Comparison of ENCODE assay signal across 17 mouse cellular contexts in genomic region chr13:63911617-63912016, GRCm38 (mm10).
A peak's percentile ranks its signal among the peaks of the same experiment; 100 is the strongest.
DNase-seq lines count a peak whose midpoint lies in the region; ATAC-seq and TF ChIP-seq lines count a peak whose summit lies in the region.
"Had no signal": no experiment of that assay in that cellular context is flagged by ENCODE, and none has a peak within 500 bp of the region (broad histone marks: within the 10 kb centered on the region; RNA-seq: fewer than 3 reads in every experiment).

No protein-coding gene starts in this region.

- no peaks in the 10 kb centered on the region for H3K9me3 ChIP-seq in heart, postnatal 0 days (replicated peaks; ENCODE audit: control insufficient read depth, low read length)
- no peaks in the 10 kb centered on the region for H3K9me3 ChIP-seq in lung, embryonic 16.5 days (ENCODE audit: control insufficient read depth, low read length)
- H3K9me3 ChIP-seq in limb, embryonic 13.5 days = no peaks in the 10 kb centered on the region
- H3K9me3 ChIP-seq: forebrain, embryonic 13.5 days; megakaryocyte, embryonic 14.5 days; midbrain, embryonic 15.5 days had no signal

- no peaks in the 10 kb centered on the region for H3K27me3 ChIP-seq in heart, postnatal 0 days (ENCODE audit: control insufficient read depth, insufficient read depth, low read length)
- no peaks in the 10 kb centered on the region for H3K27me3 ChIP-seq in lung, embryonic 16.5 days (ENCODE audit: control insufficient read depth, insufficient read depth, low read depth, low read length)
- H3K27me3 ChIP-seq in limb, embryonic 13.5 days = 0 out of 2 replicates have a peak, but pooled peaks cover 2% of the 10 kb centered on the region
- H3K27me3 ChIP-seq: megakaryocyte, embryonic 14.5 days; Patski had no signal

- TF ChIP-seq CTCF in heart, postnatal 0 days (IDR thresholded peaks at IDR 0.05; ENCODE audit: low read depth) = no peak

- no peak overlapping the region for H3K4me2 ChIP-seq in heart, postnatal 0 days (ENCODE audit: low read depth, low read length)
- H3K4me2 ChIP-seq in lung, embryonic 16.5 days (ENCODE audit: low read depth, low read length) = no peak overlapping the region
- no peak overlapping the region for H3K4me2 ChIP-seq in limb, embryonic 13.5 days (replicated peaks)
- H3K4me2 ChIP-seq: forebrain, embryonic 13.5 days; liver, embryonic 11.5 days; midbrain, embryonic 15.5 days had no signal

- H3K36me3 ChIP-seq in heart, postnatal 0 days (replicated peaks; ENCODE audit: control insufficient read depth, insufficient read depth, low read length) = no peaks in the 10 kb centered on the region
- no peaks in the 10 kb centered on the region for H3K36me3 ChIP-seq in lung, embryonic 16.5 days (ENCODE audit: control insufficient read depth, insufficient read depth, low read length)
- H3K36me3 ChIP-seq in limb, embryonic 13.5 days = no peaks in the 10 kb centered on the region
- H3K36me3 ChIP-seq: midbrain, embryonic 15.5 days had no signal

- no peak overlapping the region for H3K9ac ChIP-seq in heart, postnatal 0 days (replicated peaks; ENCODE audit: low read depth, low read length)
- H3K9ac ChIP-seq in lung, embryonic 16.5 days (ENCODE audit: low read length) = no peak overlapping the region
- H3K9ac ChIP-seq in limb, embryonic 13.5 days = no peak overlapping the region
- H3K9ac ChIP-seq: forebrain, embryonic 13.5 days; midbrain, embryonic 15.5 days had no signal

- H3K4me3 ChIP-seq in heart, postnatal 0 days (ENCODE audit: low read depth, low read length) = no peak overlapping the region
- no peak overlapping the region for H3K4me3 ChIP-seq in lung, embryonic 16.5 days (ENCODE audit: low read length)
- no peak overlapping the region for H3K4me3 ChIP-seq in limb, embryonic 13.5 days
- H3K4me3 ChIP-seq: forebrain, embryonic 13.5 days; megakaryocyte, embryonic 14.5 days; midbrain, embryonic 15.5 days had no signal

- WGBS in heart, postnatal 0 days = 32% methylated on average over 3 of the region's 3 CpGs
- 37% methylated on average over 3 of the region's 3 CpGs for WGBS in lung, embryonic 16.5 days
- WGBS in limb, embryonic 13.5 days = 45% methylated on average over 2 of the region's 3 CpGs

- peaks cover 2% of the 10 kb centered on the region; the same call in 1 of the 2 replicates for H3K4me1 ChIP-seq in heart, postnatal 0 days (ENCODE audit: control insufficient read depth, insufficient read depth)
- peaks cover 40% of the 10 kb centered on the region for H3K4me1 ChIP-seq in lung, embryonic 16.5 days (replicated peaks; ENCODE audit: control insufficient read depth, insufficient read depth, low read length)
- H3K4me1 ChIP-seq in limb, embryonic 13.5 days = peaks cover 35% of the 10 kb centered on the region
- H3K4me1 ChIP-seq: forebrain, embryonic 13.5 days; megakaryocyte, embryonic 14.5 days; midbrain, embryonic 15.5 days had no signal

- 0 out of 2 replicates have a peak, but pooled peaks have one; percentile 30 for ATAC-seq in heart, postnatal 0 days (ENCODE audit: insufficient read depth, low read depth)
- ATAC-seq in lung, embryonic 16.5 days (ENCODE audit: low read depth) = peak; percentile 23
- ATAC-seq in limb, embryonic 13.5 days (ENCODE audit: low FRiP score, low read depth) = 0 out of 2 replicates have a peak, but pooled peaks have one; percentile 42
- ATAC-seq: activated CD4-positive, CD25-positive, alpha-beta regulatory T cell, adult 4 months; forebrain, embryonic 13.5 days; lung, postnatal 0 days; midbrain, embryonic 15.5 days; Patski had no signal

- H3K27ac ChIP-seq in heart, postnatal 0 days (ENCODE audit: low read depth) = no peak overlapping the region
- H3K27ac ChIP-seq in lung, embryonic 16.5 days (ENCODE audit: low read length) = peak overlapping the region; percentile 47
- H3K27ac ChIP-seq in limb, embryonic 13.5 days = peak overlapping the region; percentile 44; the same call in 1 of the 2 replicates
- H3K27ac ChIP-seq: forebrain, embryonic 13.5 days; midbrain, embryonic 15.5 days had no signal

- DNase-seq in heart, postnatal 0 days (ENCODE audit: low spot score) = no peak
- no peak for DNase-seq in heart, adult 9 months (ENCODE audit: low spot score in 2 of 2)
- no peak for DNase-seq in lung, adult 18-20 months
- no peak for DNase-seq in spleen, postnatal 14 days (ENCODE audit: low spot score in 2 of 2)
- DNase-seq in adrenal gland, adult 18-20 months (ENCODE audit: low spot score in 2 of 2) = no peak
- DNase-seq: cerebellum, adult 9-11 months; gastrocnemius, postnatal 25 days; kidney, postnatal 4 days had no signal

- TF ChIP-seq EP300 in heart, postnatal 0 days (IDR thresholded peaks at IDR 0.05; ENCODE audit: low read depth) = no peak
